Mouse (Mus musculus) midbrain, embryonic 14.5 days (tissue): ENCODE measurements around the gene Dnhd1. TPM values are rescaled to one million over a fixed set of nuclear protein-coding genes. Genes with fewer than 3 reads are reported as not detected.
A peak's percentile ranks its signal among the peaks of the same experiment; 100 is the strongest.

Experiments used
- ATAC-seq: fragments of 200-750 bp; cut with Nextera tagmentation; 2 replicates; pipeline ENCODE4 v1.8.0; 2017; ENCODE audit warnings: moderate number of reproducible peaks, moderate library complexity; ENCODE audit not compliant: low FRiP score, low TSS enrichment
- DNase-seq: peaks from one replicate; pipeline ENCODE4 v3.0.0-alpha.2; 2015
- H3K27ac ChIP-seq: fragments of 300-500 bp; sonication (generic); replicated peaks from 2 replicates; pipeline ENCODE4 v1.5.1; 2014; ENCODE audit warnings: mild to moderate bottlenecking, low read depth, low read length, moderate library complexity
- H3K27me3 ChIP-seq: fragments of 300-500 bp; sonication (generic); 2 replicates; pipeline ENCODE4 v1.6.1; 2014; ENCODE audit warnings: low read length, control low read depth, mixed read lengths; ENCODE audit not compliant: control insufficient read depth, insufficient read depth
- H3K36me3 ChIP-seq: fragments of 300-500 bp; sonication (generic); 2 replicates; pipeline ENCODE4 v1.6.1; 2014; ENCODE audit warnings: low read length, control low read depth; ENCODE audit not compliant: control insufficient read depth, insufficient read depth
- H3K4me1 ChIP-seq: fragments of 300-500 bp; sonication (generic); 2 replicates; pipeline ENCODE4 v1.6.1; 2014; ENCODE audit warnings: mild to moderate bottlenecking, antibody characterized with exemption, low read length, control low read depth; ENCODE audit not compliant: control insufficient read depth, insufficient read depth
- H3K4me2 ChIP-seq: fragments of 300-500 bp; sonication (generic); 2 replicates; pipeline ENCODE4 v1.6.1; 2014; ENCODE audit warnings: mild to moderate bottlenecking, low read length, moderate library complexity
- H3K4me3 ChIP-seq: fragments of 300-500 bp; sonication (generic); replicated peaks from 2 replicates; pipeline ENCODE4 v1.5.1; 2014; ENCODE audit warnings: low read depth, low read length
- H3K9ac ChIP-seq: fragments of 300-500 bp; sonication (generic); replicated peaks from 2 replicates; pipeline ENCODE4 v1.6.1; 2014; ENCODE audit warnings: mild to moderate bottlenecking, low read length, moderate library complexity
- H3K9me3 ChIP-seq: fragments of 300-500 bp; sonication (generic); 2 replicates; pipeline ENCODE4 v1.6.1; 2016; ENCODE audit warnings: low read length, control low read depth, mixed read lengths; ENCODE audit not compliant: control insufficient read depth
- WGBS: fragments of 180-500 bp; shearing (Covaris S2); extraction: QIAGEN DNeasy Blood & Tissue Kit; methylation state at CpG from one replicate; pipeline ENCODE4 v1.1.7; 2014; 5-methylcytosine and 5-hydroxymethylcytosine counted together
- polyA plus RNA-seq: library from polyadenylated mRNA; unstranded; fragments of >200 nt; fragmentation: Nextera tagmentation; extraction: Ambion mirVana; gene quantifications from 2 replicates; pipeline ENCODE4 v1.2.1, GENCODE M21; 2014

Dnhd1 gene
- polyA plus RNA-seq, 1 experiment from 2014 or later: 1.7 TPM

GRCm38 (mm10) chr7:105634272-105634920 is 16.2 kb upstream of the Dnhd1 start:
- H3K4me1 ChIP-seq: peaks cover 24% of the 10 kb centered on the region

DNA sequence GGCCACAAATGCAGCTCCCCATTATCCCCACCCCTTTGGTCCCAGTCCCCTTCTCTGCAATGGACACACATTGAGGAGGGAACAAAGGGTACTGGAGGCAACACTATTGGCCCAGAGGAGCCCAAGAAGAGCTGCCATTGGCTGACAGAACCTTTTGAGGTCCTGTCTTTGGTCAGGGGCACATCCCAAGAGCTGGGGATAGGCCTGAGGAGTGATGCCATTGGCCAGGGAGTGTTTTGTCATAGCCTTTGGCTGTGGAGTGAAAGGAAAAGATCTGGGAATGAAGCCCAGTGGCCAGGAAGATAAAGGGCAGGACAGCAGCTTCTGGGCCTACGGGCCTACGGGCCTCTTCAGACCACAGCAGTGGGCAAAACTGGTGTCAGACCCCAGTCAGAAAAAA is 14.9 kb upstream of the Dnhd1 start:
- Histone ChIP-seq H3K4me2 (no peak overlapping the region), H3K4me1 (peaks cover 25% of the 10 kb centered on the region), H3K9ac (no peak overlapping the region), H3K9me3 (no peaks in the 10 kb centered on the region), H3K4me3 (no peak overlapping the region), H3K27ac (no peak overlapping the region), H3K36me3 (peaks cover 23% of the 10 kb centered on the region), H3K27me3 (no peaks in the 10 kb centered on the region)
- DNase-seq (no peak), ATAC-seq (no peak)
- 87% methylated on average over 2 of the region's 2 CpGs for WGBS

More at GRCm38 (mm10) chr7:105634272-105634920, 16.2 kb upstream of the Dnhd1 start:
- H3K9ac ChIP-seq: peak overlapping the region; percentile 93; the same call in 1 of the 2 replicates
- no peaks in the 10 kb centered on the region for H3K27me3 ChIP-seq
- WGBS: 39% methylated on average over 9 of the region's 9 CpGs
- peaks cover 23% of the 10 kb centered on the region for H3K36me3 ChIP-seq
- DNase-seq (peak; percentile 41), ATAC-seq (no peak)
- H3K4me3 ChIP-seq: peak overlapping the region; percentile 91; the same call in 1 of the 2 replicates
- no peaks in the 10 kb centered on the region for H3K9me3 ChIP-seq
- H3K4me2 ChIP-seq: peak overlapping the region; percentile 78
- peak overlapping the region; percentile 86 for H3K27ac ChIP-seq

GRCm38 (mm10) chr7:105638776-105639175 is 11.9 kb upstream of the Dnhd1 start:
- Histone ChIP-seq H3K27ac (no peak overlapping the region), H3K4me2 (no peak overlapping the region), H3K9ac (no peak overlapping the region), H3K4me3 (no peak overlapping the region), H3K27me3 (no peaks in the 10 kb centered on the region), H3K9me3 (no peaks in the 10 kb centered on the region), H3K36me3 (peaks cover 30% of the 10 kb centered on the region), H3K4me1 (peaks cover 24% of the 10 kb centered on the region)
- DNase-seq (no peak), ATAC-seq (no peak)
- 90% methylated on average over 6 of the region's 6 CpGs for WGBS

GRCm38 (mm10) chr7:105639304-105639703 is 11.3 kb upstream of the Dnhd1 start:
- no peaks in the 10 kb centered on the region for H3K9me3 ChIP-seq
- no peak overlapping the region for H3K27ac ChIP-seq

GRCm38 (mm10) chr7:105639756-105640155 is 10.9 kb upstream of the Dnhd1 start, which contains the start of gene Timm10b:
TSS of gene Timm10b (plus strand) at chr7:105640056.
- Histone ChIP-seq H3K27ac (peak within 1 kb of the TSS; percentile 86), H3K4me1 (peaks cover 22% of the 10 kb centered on the region), H3K9ac (peak within 1 kb of the TSS; percentile 86), H3K27me3 (no peaks in the 10 kb centered on the region), H3K36me3 (peaks cover 32% of the 10 kb centered on the region), H3K9me3 (no peaks in the 10 kb centered on the region), H3K4me2 (peak within 1 kb of the TSS; percentile 99), H3K4me3 (peak within 1 kb of the TSS; percentile 77)
- no peak for DNase-seq
- no peak for ATAC-seq
- WGBS: 5% methylated on average over 2 of the region's 2 CpGs

More at GRCm38 (mm10) chr7:105639304-105639703, 11.3 kb upstream of the Dnhd1 start:
- peak overlapping the region; percentile 99 for H3K4me2 ChIP-seq
- H3K9ac ChIP-seq: peak overlapping the region; percentile 86; the same call in 1 of the 2 replicates
- ATAC-seq (no peak), DNase-seq (no peak)
- H3K36me3 ChIP-seq: peaks cover 32% of the 10 kb centered on the region
- H3K27me3 ChIP-seq: no peaks in the 10 kb centered on the region
- WGBS: 74% methylated on average over 9 of the region's 9 CpGs
- H3K4me1 ChIP-seq: peaks cover 22% of the 10 kb centered on the region
- peak overlapping the region; percentile 77 for H3K4me3 ChIP-seq

GRCm38 (mm10) chr7:105640233-105640893 is 10.3 kb upstream of the Dnhd1 start, which contains the start of the genes Arfip2 and Gm45799:
TSS of gene Arfip2 (minus strand) at chr7:105640416.
TSS of gene Gm45799 (plus strand) at chr7:105640552.
- no peaks in the 10 kb centered on the region for H3K9me3 ChIP-seq
- ATAC-seq: peak; percentile 96
- DNase-seq: peak; percentile 99
- peak within 1 kb of the TSS; percentile 86 for H3K9ac ChIP-seq
- peak within 1 kb of the TSS; percentile 77 for H3K4me3 ChIP-seq
- H3K27ac ChIP-seq: peak within 1 kb of the TSS; percentile 86
- peaks cover 32% of the 10 kb centered on the region for H3K36me3 ChIP-seq
- 0% methylated on average over 45 of the region's 45 CpGs for WGBS
- peak within 1 kb of the TSS; percentile 99 for H3K4me2 ChIP-seq
- H3K27me3 ChIP-seq: no peaks in the 10 kb centered on the region
- peaks cover 22% of the 10 kb centered on the region for H3K4me1 ChIP-seq

- Histone ChIP-seq H3K36me3 (peaks cover 29% of the 10 kb centered on the region), H3K9ac (peak overlapping the region; percentile 86), H3K27ac (peak overlapping the region; percentile 86), H3K27me3 (no peaks in the 10 kb centered on the region), H3K4me3 (peak overlapping the region; percentile 77), H3K4me1 (peaks cover 22% of the 10 kb centered on the region), H3K9me3 (no peaks in the 10 kb centered on the region), H3K4me2 (peak overlapping the region; percentile 99)
- peak; percentile 14 for DNase-seq
- WGBS: under 1% methylated on average over 18 of the region's 18 CpGs
- no peak for ATAC-seq
Measured at GRCm38 (mm10) chr7:105640894-105641255, 9.8 kb upstream of the Dnhd1 start.

DNA sequence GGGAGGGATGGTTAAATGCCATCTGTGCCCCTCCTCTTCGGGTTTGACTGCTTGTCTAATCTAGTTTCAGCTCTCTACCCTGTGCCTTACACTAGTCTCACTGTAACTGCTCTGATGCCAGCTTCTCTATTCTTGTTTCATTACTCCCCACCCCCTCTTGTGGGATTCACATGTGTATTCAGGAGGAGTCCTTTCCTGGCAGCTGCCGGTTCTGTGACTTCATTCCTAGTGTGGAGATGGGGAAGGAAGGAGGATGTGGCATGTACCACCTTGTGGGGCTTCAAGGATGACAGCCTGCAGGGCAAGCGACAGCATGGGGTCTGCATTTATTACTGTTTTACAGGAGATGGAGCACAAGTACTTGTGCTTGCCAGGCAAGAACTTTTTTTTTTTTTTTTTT is 8.7 kb upstream of the Dnhd1 start:
- no peak overlapping the region for H3K27ac ChIP-seq
- 0 out of 2 replicates have a peak overlapping the region, but pooled peaks have one; percentile 77 for H3K4me3 ChIP-seq
- ATAC-seq (no peak), DNase-seq (no peak)
- peaks cover 22% of the 10 kb centered on the region for H3K4me1 ChIP-seq
- peaks cover 18% of the 10 kb centered on the region for H3K36me3 ChIP-seq
- WGBS: 82% methylated on average over 3 of the region's 3 CpGs
- peak overlapping the region; percentile 99; the same call in 1 of the 2 replicates for H3K4me2 ChIP-seq
- H3K27me3 ChIP-seq: no peaks in the 10 kb centered on the region
- no peak overlapping the region for H3K9ac ChIP-seq
- H3K9me3 ChIP-seq: no peaks in the 10 kb centered on the region
